Mouse (Mus musculus) CH12.LX (cell line): ENCODE data around the gene Prlr. TPM values are rescaled to one million over a fixed set of nuclear protein-coding genes. Genes with fewer than 3 reads are reported as not detected.

Experiments used
- DNase-seq: peaks from one replicate; pipeline ENCODE4 v3.0.0-alpha.2; 2013; ENCODE audit errors: extremely low read depth
- H3K27ac ChIP-seq: 2 replicates; pipeline ENCODE4 v1.5.1; 2012; ENCODE audit warnings: low read depth, mild to moderate bottlenecking, control low read depth, moderate library complexity; ENCODE audit not compliant: insufficient read depth
- H3K27me3 ChIP-seq: replicated peaks from 2 replicates; pipeline ENCODE3; 2012; ENCODE audit warnings: inconsistent platforms
- H3K36me3 ChIP-seq, 2 experiments: replicated peaks in 1 of 2; 2 replicates each; pipeline versions ENCODE3 to v1.6.1; 2012; ENCODE audit warnings: inconsistent platforms in 1 of 2, low read length in 1 of 2, mild to moderate bottlenecking in 1 of 2, mixed read lengths in 1 of 2, moderate library complexity in 1 of 2; ENCODE audit not compliant: control insufficient read depth in 1 of 2, insufficient read depth in 1 of 2
- H3K4me1 ChIP-seq, 2 experiments: 2 replicates each; pipeline ENCODE4 v1.6.1; 2012; ENCODE audit warnings: inconsistent platforms in 1 of 2, moderate library complexity in 1 of 2; ENCODE audit not compliant: insufficient read depth in 2 of 2, control insufficient read depth in 1 of 2
- H3K4me2 ChIP-seq: 2 replicates; pipeline ENCODE4 v1.6.1; 2012; ENCODE audit warnings: low read depth, mild to moderate bottlenecking, control low read depth; ENCODE audit not compliant: poor library complexity, insufficient read depth, severe bottlenecking
- H3K4me3 ChIP-seq, 3 experiments: fragments of 150-350 bp in 1 of 3; sonication (generic) in 1 of 3; replicated peaks in 1 of 3; 2 replicates each; pipeline versions ENCODE3 to v1.5.1; 2011 to 2012; ENCODE audit warnings: low read depth in 2 of 3, low read length in 2 of 3, mild to moderate bottlenecking in 2 of 3, moderate library complexity in 2 of 3, control low read depth in 1 of 3, improper control_type of control experiment in 1 of 3, inconsistent platforms in 1 of 3, mixed read lengths in 1 of 3; ENCODE audit not compliant: poor library complexity in 1 of 3
- H3K79me2 ChIP-seq: replicated peaks from 2 replicates; pipeline ENCODE4 v1.6.1; 2012; ENCODE audit warnings: mild to moderate bottlenecking, moderate library complexity; ENCODE audit not compliant: control insufficient read depth, poor library complexity, insufficient read depth, severe bottlenecking; ENCODE audit errors: extremely low read depth
- H3K9ac ChIP-seq: 2 replicates; pipeline ENCODE4 v1.6.1; 2012; ENCODE audit warnings: low read depth, mild to moderate bottlenecking, control low read depth, moderate library complexity; ENCODE audit not compliant: insufficient read depth
- H3K9me3 ChIP-seq: replicated peaks from 2 replicates; pipeline ENCODE3; 2012; ENCODE audit warnings: low read length, inconsistent platforms, mixed read lengths
- BHLHE40 ChIP-seq: IDR thresholded peaks from 2 replicates; pipeline ENCODE4 v1.6.1; 2011; ENCODE audit warnings: mild to moderate bottlenecking, low read depth, low read length, improper control_type of control experiment
- E2F4 ChIP-seq: IDR thresholded peaks from 2 replicates; pipeline ENCODE4 v1.6.1; 2011; ENCODE audit warnings: low read depth, low read length, improper control_type of control experiment; ENCODE audit not compliant: insufficient replicate concordance
- ELF1 ChIP-seq: IDR thresholded peaks from 2 replicates; pipeline ENCODE4 v1.6.1; 2014; ENCODE audit warnings: low read depth, mild to moderate bottlenecking, inconsistent platforms, low read length, improper control_type of control experiment
- ETS1 ChIP-seq: conservative IDR thresholded peaks from 2 replicates; pipeline ENCODE4 v1.6.1; 2012; ENCODE audit warnings: low read depth, mild to moderate bottlenecking, inconsistent platforms, low read length, improper control_type of control experiment, moderate library complexity
- GABPA ChIP-seq: IDR thresholded peaks from 2 replicates; pipeline ENCODE4 v1.6.1; 2012; ENCODE audit warnings: low read depth, low read length, improper control_type of control experiment, inconsistent platforms; ENCODE audit not compliant: insufficient replicate concordance
- IRF4 ChIP-seq: IDR thresholded peaks from 2 replicates; pipeline ENCODE4 v1.6.1; 2014; ENCODE audit warnings: low read depth, mild to moderate bottlenecking, inconsistent platforms, low read length, improper control_type of control experiment
- JUN ChIP-seq: IDR thresholded peaks from 2 replicates; pipeline ENCODE4 v1.6.1; 2011; ENCODE audit warnings: low read depth, mild to moderate bottlenecking, low read length, improper control_type of control experiment, moderate library complexity; ENCODE audit not compliant: insufficient read depth
- KAT2A ChIP-seq: IDR thresholded peaks from 2 replicates; pipeline ENCODE4 v1.6.1; 2012; ENCODE audit warnings: low read length, improper control_type of control experiment, inconsistent platforms; ENCODE audit not compliant: insufficient replicate concordance
- MAFK ChIP-seq: IDR thresholded peaks from 2 replicates; pipeline ENCODE4 v1.6.1; 2011; ENCODE audit warnings: low read length, improper control_type of control experiment; ENCODE audit not compliant: insufficient replicate concordance
- MAX ChIP-seq: IDR thresholded peaks from 2 replicates; pipeline ENCODE4 v1.6.1; 2011; ENCODE audit warnings: low read length, improper control_type of control experiment
- MAZ ChIP-seq: IDR thresholded peaks from 2 replicates; pipeline ENCODE4 v1.6.1; 2012; ENCODE audit warnings: low read depth, mild to moderate bottlenecking, inconsistent platforms, low read length, improper control_type of control experiment, moderate library complexity
- MEF2A ChIP-seq: IDR thresholded peaks from 2 replicates; pipeline ENCODE4 v1.6.1; 2014; ENCODE audit warnings: low read depth, mild to moderate bottlenecking, inconsistent platforms, low read length, improper control_type of control experiment, borderline replicate concordance
- MYC ChIP-seq: IDR thresholded peaks from 2 replicates; pipeline ENCODE4 v1.6.1; 2011; ENCODE audit warnings: low read depth, mild to moderate bottlenecking, improper control_type of control experiment, low read length
- NELFE ChIP-seq: IDR thresholded peaks from 2 replicates; pipeline ENCODE4 v1.6.1; 2011; ENCODE audit warnings: low read depth, low read length, improper control_type of control experiment
- PAX5 ChIP-seq: IDR thresholded peaks from 2 replicates; pipeline ENCODE4 v1.6.1; 2012; ENCODE audit warnings: low read length, inconsistent platforms, mixed read lengths
- POLR2AphosphoS2 ChIP-seq: IDR thresholded peaks from 2 replicates; pipeline ENCODE4 v1.6.1; 2011; ENCODE audit warnings: low read depth, low read length, improper control_type of control experiment
- RAD21 ChIP-seq: IDR thresholded peaks from 2 replicates; pipeline ENCODE4 v1.6.1; 2011; ENCODE audit warnings: low read depth, mild to moderate bottlenecking, low read length, improper control_type of control experiment, moderate library complexity
- RCOR1 ChIP-seq: conservative IDR thresholded peaks from 2 replicates; pipeline ENCODE4 v1.6.1; 2012; ENCODE audit warnings: low read depth, mild to moderate bottlenecking, inconsistent platforms, low read length, improper control_type of control experiment
- TBP ChIP-seq: conservative IDR thresholded peaks from 2 replicates; pipeline ENCODE4 v1.6.1; 2011; ENCODE audit warnings: low read depth, low read length, improper control_type of control experiment
- TCF12 ChIP-seq: IDR thresholded peaks from 2 replicates; pipeline ENCODE4 v1.6.1; 2014; ENCODE audit warnings: low read depth, mild to moderate bottlenecking, inconsistent platforms, low read length, improper control_type of control experiment
- USF2 ChIP-seq: conservative IDR thresholded peaks from 2 replicates; pipeline ENCODE4 v1.6.1; 2011; ENCODE audit warnings: low read depth, low read length, improper control_type of control experiment
- ZNF384 ChIP-seq: IDR thresholded peaks from 2 replicates; pipeline ENCODE4 v1.6.1; 2012; ENCODE audit warnings: low read depth, low read length, improper control_type of control experiment, inconsistent platforms
- dilution Hi-C: fragments of 300-500 bp; cut with MboI; formaldehyde crosslinking; loops from 2 replicates; pipeline ENCODE4 v1.14.3; 2020; ENCODE audit warnings: low sequenced_read_pairs; ENCODE audit not compliant: extremely low pct_unique_long_range_greater_than_20kb, extremely low pct_ligation_motif_present
- in situ Hi-C: fragments of 300-500 bp; cut with MboI; formaldehyde crosslinking; loops from 3 replicates; pipeline ENCODE4 v1.14.3; 2019; ENCODE audit warnings: low sequenced_read_pairs, low pct_ligation_motif_present, low pct_unique_long_range_greater_than_20kb, mixed read lengths
- polyA plus RNA-seq: library from polyadenylated mRNA; unstranded; fragments of >175 nt; gene quantifications from 2 replicates; pipeline ENCODE4 v1.2.1, GENCODE M21; 2012; ENCODE audit warnings: low read depth; ENCODE audit not compliant: insufficient read length
- total RNA-seq, 2 experiments: library from RNA; depleted of rRNA; stranded (reverse); fragments of 300-350 nt in 1 of 2; fragments of >200 nt in 1 of 2; gene quantifications; 2 replicates each; pipeline ENCODE4 v1.2.3; 2012 to 2014

Gene Prlr
- total and polyA plus RNA-seq, 3 experiments: not detected

DNA sequence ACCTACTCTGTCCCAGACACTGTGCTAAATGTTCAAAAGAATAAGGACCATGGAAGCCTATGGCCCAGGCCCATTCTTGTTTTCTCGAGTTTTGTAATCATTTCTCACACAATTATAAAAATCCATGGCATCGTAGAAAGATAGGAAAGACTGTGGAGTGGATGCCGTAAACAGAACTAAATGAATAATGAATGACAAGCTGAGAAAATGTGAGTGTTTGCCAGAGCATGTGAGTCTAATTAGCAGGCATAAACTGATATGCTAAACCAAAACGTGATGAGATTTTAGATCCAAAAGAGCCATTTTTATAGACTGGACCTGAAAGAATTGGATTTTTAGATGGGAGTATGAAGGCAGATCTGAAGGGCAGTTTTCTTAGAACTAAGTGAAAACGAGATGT, 87.8 kb downstream of the Prlr start:
- Histone ChIP-seq H3K79me2 (no peaks in the 10 kb centered on the region), H3K27me3 (no peaks in the 10 kb centered on the region), H3K4me1 (no peaks in the 10 kb centered on the region)
- dilution Hi-C loops: no loop called here
- TF ChIP-seq MEF2A: no peak
- no peak for TF ChIP-seq ZNF384
- no peak for TF ChIP-seq E2F4
- no peak for TF ChIP-seq USF2
- TF ChIP-seq MYC: no peak
- no peak for TF ChIP-seq MAX
- TF ChIP-seq GABPA: no peak
- no peak for TF ChIP-seq PAX5
- TF ChIP-seq KAT2A: no peak
- no peak for TF ChIP-seq BHLHE40
- TF ChIP-seq MAFK: no peak
- TF ChIP-seq TBP: no peak
- TF ChIP-seq NELFE: no peak
- TF ChIP-seq POLR2AphosphoS2: no peak
- TF ChIP-seq JUN: no peak
- no peak for TF ChIP-seq ELF1
- no peak for TF ChIP-seq RCOR1
- no peak for TF ChIP-seq IRF4
- TF ChIP-seq ETS1: no peak
- TF ChIP-seq TCF12: no peak
- TF ChIP-seq, all 38 proteins: peak for 0
- H3K36me3 ChIP-seq: no peaks in the 10 kb centered on the region
- H3K4me3 ChIP-seq: no peak overlapping the region
- no peak overlapping the region for H3K4me2 ChIP-seq
- H3K9me3 ChIP-seq: no peaks in the 10 kb centered on the region
- H3K27ac ChIP-seq: no peak overlapping the region
- no peak overlapping the region for H3K9ac ChIP-seq
- no peak for DNase-seq
- in situ Hi-C loops: no loop called here

DNA sequence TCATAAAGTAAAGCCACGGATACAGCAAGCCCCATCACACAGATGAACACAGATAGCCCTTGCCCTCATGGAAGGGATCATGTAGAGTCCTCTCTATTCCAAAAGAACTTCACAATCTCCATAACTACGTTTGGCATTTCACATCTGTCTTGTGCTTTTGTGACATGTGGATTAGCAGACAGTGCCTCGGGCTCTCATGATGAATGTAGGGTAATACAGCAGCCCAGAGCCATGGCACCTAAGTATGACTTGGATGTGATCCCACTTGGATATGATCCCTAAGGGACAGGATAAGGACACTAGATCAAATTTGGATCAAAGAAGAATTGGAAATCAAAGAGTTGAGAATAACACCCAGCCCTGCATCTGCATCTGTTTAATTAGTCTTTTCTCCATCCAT, 90.2 kb downstream of the Prlr start:
- Histone ChIP-seq H3K27ac (no peak overlapping the region), H3K79me2 (no peaks in the 10 kb centered on the region), H3K4me2 (no peak overlapping the region), H3K9me3 (no peaks in the 10 kb centered on the region), H3K4me3 (no peak overlapping the region), H3K36me3 (no peaks in the 10 kb centered on the region), H3K27me3 (no peaks in the 10 kb centered on the region), H3K9ac (no peak overlapping the region), H3K4me1 (no peaks in the 10 kb centered on the region)
- dilution Hi-C loops: no loop called here
- in situ Hi-C loops: no loop called here
- no peak for TF ChIP-seq MAZ
- no peak for TF ChIP-seq TCF12
- no peak for TF ChIP-seq MYC
- no peak for TF ChIP-seq RAD21
- no peak for TF ChIP-seq MAFK
- no peak for DNase-seq
